Mouse (Mus musculus): ENCODE data around the gene Agfg2. TPM values are rescaled to one million over a fixed set of nuclear protein-coding genes. Genes with fewer than 3 reads are reported as not detected.

Gene Agfg2
- polyA plus RNA-seq, 1 experiment from 2014 or later: 11.8 TPM

DNA sequence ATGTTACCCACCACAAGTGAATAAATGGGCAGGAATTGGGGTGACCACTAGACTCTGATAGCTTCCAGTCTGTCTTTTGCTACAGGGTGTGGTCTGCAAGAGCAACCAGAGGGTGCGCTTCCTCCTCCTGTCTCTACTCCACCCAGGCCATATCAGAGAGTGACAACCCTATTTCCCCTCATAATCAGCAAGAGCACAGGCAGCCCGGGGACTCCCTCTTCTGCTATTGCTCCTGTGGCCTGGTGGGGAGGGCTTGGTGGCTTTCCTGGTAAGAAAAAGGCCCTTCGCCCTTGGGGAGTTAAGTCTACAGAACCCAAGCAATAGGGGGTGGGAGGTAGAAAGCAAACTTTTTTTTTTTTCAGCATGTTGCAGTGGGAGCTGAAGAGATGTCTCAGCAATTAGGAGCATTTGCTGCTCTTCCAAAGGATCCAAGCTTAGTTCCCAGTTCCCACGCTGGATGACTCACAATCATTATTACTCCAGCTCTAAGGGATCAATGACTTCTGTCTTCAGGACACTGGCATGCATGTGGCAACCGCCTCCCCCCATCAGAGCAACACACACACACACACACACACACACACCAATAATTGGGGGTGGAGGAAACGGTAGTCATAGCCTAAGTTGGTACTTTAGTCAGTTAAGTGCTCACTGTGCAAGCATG lies 1.7 kb upstream of the Agfg2 start:
- ATAC-seq (ENCODE audit: low FRiP score) (no peak), DNase-seq (ENCODE audit: low spot score) (no peak)
- Histone ChIP-seq H3K9me3 (ENCODE audit: control insufficient read depth, low read length) (no peaks in the 10 kb centered on the region), H3K27me3 (ENCODE audit: control insufficient read depth, insufficient read depth, low read length) (no peaks in the 10 kb centered on the region), H3K4me1 (replicated peaks; ENCODE audit: control insufficient read depth, insufficient read depth, low read length) (peaks cover 17% of the 10 kb centered on the region), H3K9ac (no peak overlapping the region), H3K27ac (no peak overlapping the region), H3K4me2 (replicated peaks) (no peak overlapping the region), H3K36me3 (replicated peaks; ENCODE audit: control insufficient read depth, insufficient read depth) (no peaks in the 10 kb centered on the region), H3K4me3 (replicated peaks; ENCODE audit: low read length) (no peak overlapping the region)
- WGBS: 87% methylated on average over 6 of the region's 6 CpGs

DNA sequence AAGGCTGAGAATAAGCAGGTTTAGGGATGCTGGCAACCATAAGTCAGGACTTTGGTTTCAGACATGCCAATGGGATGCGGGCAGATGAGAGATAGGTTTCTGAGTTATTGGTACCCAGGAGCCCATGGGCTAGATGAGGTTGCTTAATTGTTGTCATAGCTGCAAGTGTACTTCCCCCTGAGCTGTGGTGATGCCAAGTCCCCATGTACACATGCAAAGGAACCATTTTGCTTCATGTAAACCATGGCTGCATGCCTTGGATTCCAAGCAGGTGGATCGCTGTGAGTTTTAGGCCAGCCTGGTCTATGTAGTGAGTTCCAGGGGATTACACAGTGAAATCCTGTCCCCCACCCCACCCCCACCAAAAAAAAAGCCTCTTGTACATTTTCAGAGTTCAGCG lies 1.1 kb upstream of the Agfg2 start:
- ATAC-seq (ENCODE audit: low FRiP score) (no peak), DNase-seq (ENCODE audit: low spot score) (no peak)
- H3K4me1 ChIP-seq (replicated peaks; ENCODE audit: control insufficient read depth, insufficient read depth, low read length): peaks cover 17% of the 10 kb centered on the region
- H3K27me3 ChIP-seq (ENCODE audit: control insufficient read depth, insufficient read depth, low read length): no peaks in the 10 kb centered on the region
- whole genome bisulfite sequencing: 99% methylated on average over 3 of the region's 3 CpGs
- no peak overlapping the region for H3K27ac ChIP-seq
- H3K36me3 ChIP-seq (replicated peaks; ENCODE audit: control insufficient read depth, insufficient read depth): no peaks in the 10 kb centered on the region
- H3K4me2 ChIP-seq (replicated peaks): no peak overlapping the region
- H3K9me3 ChIP-seq (ENCODE audit: control insufficient read depth, low read length): no peaks in the 10 kb centered on the region
- no peak overlapping the region for H3K4me3 ChIP-seq (replicated peaks; ENCODE audit: low read length)
- H3K9ac ChIP-seq: no peak overlapping the region

DNA sequence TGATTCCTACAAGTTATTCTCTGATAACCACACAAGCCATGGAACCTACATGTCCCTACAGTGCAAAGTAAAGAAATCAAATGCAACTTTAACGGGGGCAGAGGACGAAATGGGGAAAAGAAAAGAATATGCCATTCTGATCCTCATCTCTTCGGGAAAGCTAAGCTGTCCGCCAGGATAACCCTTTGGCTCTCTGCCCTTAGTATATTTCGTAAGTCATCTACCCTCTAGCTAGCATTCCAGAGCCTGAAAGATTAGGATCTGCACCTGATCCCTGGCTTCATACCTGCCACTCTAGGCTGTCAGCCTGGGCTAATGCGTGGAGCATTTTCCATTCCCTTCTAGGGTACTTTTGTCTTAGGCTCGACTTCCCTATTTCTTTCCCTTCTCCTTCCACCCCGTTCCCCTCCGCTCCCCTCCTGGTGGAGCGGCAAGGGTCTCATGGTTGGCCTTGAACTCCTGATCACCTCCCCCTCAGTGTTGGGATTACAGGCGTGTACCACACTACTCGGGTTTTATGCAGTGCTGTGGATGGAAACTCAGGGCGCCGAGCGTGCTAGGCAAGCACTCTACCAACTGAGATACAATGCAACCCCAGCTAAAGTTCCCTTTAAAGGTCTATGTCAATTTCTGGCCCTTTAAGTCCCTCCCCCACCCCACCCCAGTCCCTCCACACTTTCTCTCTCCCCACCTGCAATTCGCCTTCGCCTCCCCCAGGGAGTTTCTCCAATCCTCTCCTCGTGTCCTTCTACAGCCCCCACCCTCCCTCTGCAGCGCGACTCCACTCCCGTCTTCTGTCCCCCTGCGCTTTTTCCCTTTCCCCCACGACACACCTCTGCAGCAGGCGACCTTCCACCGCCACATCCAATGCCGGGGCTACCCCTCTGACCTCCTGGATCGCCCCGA lies 885 bp downstream of the Agfg2 start:
- Histone ChIP-seq H3K4me3 (replicated peaks; ENCODE audit: low read length) (peak overlapping the region; percentile 70), H3K4me1 (replicated peaks; ENCODE audit: control insufficient read depth, insufficient read depth, low read length) (peaks cover 17% of the 10 kb centered on the region), H3K27me3 (ENCODE audit: control insufficient read depth, insufficient read depth, low read length) (no peaks in the 10 kb centered on the region), H3K36me3 (replicated peaks; ENCODE audit: control insufficient read depth, insufficient read depth) (no peaks in the 10 kb centered on the region), H3K27ac (0 out of 2 replicates have a peak overlapping the region, but pooled peaks have one; percentile 81), H3K9ac (peak overlapping the region; percentile 75), H3K9me3 (ENCODE audit: control insufficient read depth, low read length) (no peaks in the 10 kb centered on the region), H3K4me2 (replicated peaks) (peak overlapping the region; percentile 81)
- no peak for ATAC-seq (ENCODE audit: low FRiP score)
- 14% methylated on average over 28 of the region's 28 CpGs for WGBS
- DNase-seq (ENCODE audit: low spot score): no peak

DNA sequence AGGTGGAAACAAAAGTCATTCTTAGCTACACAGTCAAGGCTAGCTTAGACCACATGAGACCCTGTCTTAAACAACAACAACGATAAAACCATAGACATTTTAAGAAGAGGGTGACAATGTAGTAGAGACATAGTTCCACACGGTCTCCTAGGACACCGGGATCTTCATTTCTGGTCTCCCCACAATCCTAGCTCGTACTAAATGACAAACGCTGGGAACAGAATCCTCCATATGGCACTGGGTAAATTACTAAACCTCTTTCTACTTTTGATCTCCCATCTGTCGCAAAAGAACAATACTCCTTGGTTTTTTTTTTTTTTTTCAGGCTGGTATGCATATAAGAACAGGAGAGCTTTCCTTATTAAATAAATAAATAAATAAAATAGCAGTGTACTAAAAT lies 2.0 kb downstream of the Agfg2 start:
- no peak overlapping the region for H3K27ac ChIP-seq
- no peaks in the 10 kb centered on the region for H3K9me3 ChIP-seq (ENCODE audit: control insufficient read depth, low read length)
- peak overlapping the region; percentile 81 for H3K4me2 ChIP-seq (replicated peaks)
- H3K4me3 ChIP-seq (replicated peaks; ENCODE audit: low read length): no peak overlapping the region
- ATAC-seq (ENCODE audit: low FRiP score): no peak
- no peaks in the 10 kb centered on the region for H3K27me3 ChIP-seq (ENCODE audit: control insufficient read depth, insufficient read depth, low read length)
- H3K4me1 ChIP-seq (replicated peaks; ENCODE audit: control insufficient read depth, insufficient read depth, low read length): peaks cover 17% of the 10 kb centered on the region
- WGBS: 65% methylated on average over 6 of the region's 6 CpGs
- H3K9ac ChIP-seq: peak overlapping the region; percentile 7; the same call in 1 of the 2 replicates
- no peaks in the 10 kb centered on the region for H3K36me3 ChIP-seq (replicated peaks; ENCODE audit: control insufficient read depth, insufficient read depth)
- DNase-seq (ENCODE audit: low spot score): no peak

DNA sequence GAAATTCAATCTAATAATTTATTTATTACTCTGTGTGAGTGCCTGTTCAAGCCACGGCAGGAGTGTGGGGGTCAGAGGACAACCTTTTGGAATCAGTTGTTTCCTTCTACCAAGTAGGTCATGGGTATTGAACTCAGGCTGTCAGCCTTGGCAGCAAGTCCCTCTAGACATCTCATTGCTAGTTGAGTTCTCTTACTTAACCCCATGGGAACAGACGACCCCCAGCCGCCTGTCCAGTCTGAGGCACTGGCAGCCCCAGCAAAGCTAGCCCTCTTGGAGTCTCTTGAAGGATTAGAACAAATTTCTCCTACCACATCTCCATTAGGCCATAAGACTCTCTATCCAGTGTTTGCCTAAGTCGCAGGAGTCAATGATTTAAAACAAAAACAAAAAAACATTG lies 4.8 kb downstream of the Agfg2 start:
- H3K9ac ChIP-seq: no peak overlapping the region
- H3K27me3 ChIP-seq (ENCODE audit: control insufficient read depth, insufficient read depth, low read length): no peaks in the 10 kb centered on the region
- H3K4me1 ChIP-seq (replicated peaks; ENCODE audit: control insufficient read depth, insufficient read depth, low read length): peaks cover 17% of the 10 kb centered on the region
- no peak overlapping the region for H3K4me2 ChIP-seq (replicated peaks)
- H3K4me3 ChIP-seq (replicated peaks; ENCODE audit: low read length): no peak overlapping the region
- 93% methylated on average over 4 of the region's 4 CpGs for WGBS
- no peaks in the 10 kb centered on the region for H3K9me3 ChIP-seq (ENCODE audit: control insufficient read depth, low read length)
- ATAC-seq (ENCODE audit: low FRiP score) (no peak), DNase-seq (ENCODE audit: low spot score) (no peak)
- no peaks in the 10 kb centered on the region for H3K36me3 ChIP-seq (replicated peaks; ENCODE audit: control insufficient read depth, insufficient read depth)
- H3K27ac ChIP-seq: no peak overlapping the region

DNA sequence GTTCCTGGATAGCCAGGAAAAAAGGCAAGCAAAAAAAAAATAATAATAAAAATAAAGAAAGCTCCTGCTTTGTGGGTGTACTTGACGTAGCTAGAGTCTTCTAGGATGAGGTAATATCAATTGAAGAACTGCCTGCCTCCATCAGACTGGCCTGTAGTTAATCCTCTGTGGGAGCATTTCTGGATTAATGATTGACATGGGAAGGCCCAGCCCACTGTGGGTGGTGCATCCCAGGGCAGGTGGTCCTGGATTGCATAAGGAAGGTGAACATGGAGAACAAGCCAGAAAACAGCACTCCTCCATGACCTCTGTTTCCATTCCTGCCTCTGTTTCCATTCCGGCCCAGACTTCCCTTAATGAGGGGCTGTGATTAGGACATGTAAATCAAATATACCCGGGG lies 5.8 kb downstream of the Agfg2 start:
- H3K27ac ChIP-seq: no peak overlapping the region
- DNase-seq (ENCODE audit: low spot score): no peak
- no peaks in the 10 kb centered on the region for H3K9me3 ChIP-seq (ENCODE audit: control insufficient read depth, low read length)
- H3K4me1 ChIP-seq (replicated peaks; ENCODE audit: control insufficient read depth, insufficient read depth, low read length): peaks cover 17% of the 10 kb centered on the region
- H3K4me2 ChIP-seq (replicated peaks): no peak overlapping the region
- no peak overlapping the region for H3K9ac ChIP-seq
- no peaks in the 10 kb centered on the region for H3K36me3 ChIP-seq (replicated peaks; ENCODE audit: control insufficient read depth, insufficient read depth)
- no peak for ATAC-seq (ENCODE audit: low FRiP score)
- H3K4me3 ChIP-seq (replicated peaks; ENCODE audit: low read length): no peak overlapping the region
- H3K27me3 ChIP-seq (ENCODE audit: control insufficient read depth, insufficient read depth, low read length): no peaks in the 10 kb centered on the region
- 91% methylated on average over 3 of the region's 3 CpGs for WGBS

DNA sequence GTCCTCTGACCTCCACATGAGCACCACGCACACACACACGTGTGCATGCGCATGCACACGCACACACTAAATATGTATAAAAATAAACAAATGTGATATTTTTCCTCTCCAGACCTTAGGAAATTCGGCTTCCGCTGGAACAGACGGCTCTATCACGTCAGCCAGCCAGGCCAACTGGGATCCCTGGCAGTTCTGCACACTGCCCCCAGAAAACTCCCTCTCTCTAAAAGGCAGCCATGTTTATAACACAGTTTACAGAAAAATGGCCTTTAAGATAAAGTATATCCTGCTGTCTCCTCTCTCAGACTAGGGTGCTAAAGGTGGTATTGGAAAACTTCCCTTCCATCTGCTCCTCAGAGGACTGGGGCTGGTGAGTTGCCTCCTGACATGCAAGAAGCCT lies 6.7 kb downstream of the Agfg2 start:
- no peak overlapping the region for H3K9ac ChIP-seq
- ATAC-seq (ENCODE audit: low FRiP score): no peak
- no peaks in the 10 kb centered on the region for H3K27me3 ChIP-seq (ENCODE audit: control insufficient read depth, insufficient read depth, low read length)
- peaks cover 8% of the 10 kb centered on the region for H3K4me1 ChIP-seq (replicated peaks; ENCODE audit: control insufficient read depth, insufficient read depth, low read length)
- no peaks in the 10 kb centered on the region for H3K9me3 ChIP-seq (ENCODE audit: control insufficient read depth, low read length)
- DNase-seq (ENCODE audit: low spot score): no peak
- WGBS: 95% methylated on average over 8 of the region's 8 CpGs
- H3K36me3 ChIP-seq (replicated peaks; ENCODE audit: control insufficient read depth, insufficient read depth): no peaks in the 10 kb centered on the region
- no peak overlapping the region for H3K27ac ChIP-seq
- no peak overlapping the region for H3K4me2 ChIP-seq (replicated peaks)
- no peak overlapping the region for H3K4me3 ChIP-seq (replicated peaks; ENCODE audit: low read length)

DNA sequence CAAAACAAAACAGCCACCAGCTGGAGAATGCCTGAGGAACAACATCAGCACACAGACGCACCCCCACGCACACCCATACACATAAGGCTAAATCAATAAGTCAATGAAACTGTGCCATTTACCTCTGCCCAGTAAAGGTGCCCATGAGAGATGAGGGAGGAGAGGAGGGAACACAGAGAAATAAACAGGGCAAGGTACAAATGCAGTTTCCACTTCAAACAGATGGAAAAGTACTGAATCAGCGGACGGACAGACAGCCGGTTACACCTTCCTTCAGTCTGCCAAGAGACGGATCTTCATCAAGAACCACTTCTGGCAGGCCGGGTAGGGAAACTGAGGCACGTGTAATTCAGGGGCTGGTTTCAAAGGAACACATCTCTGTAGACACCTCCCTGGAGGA lies 9.7 kb downstream of the Agfg2 start:
- Histone ChIP-seq H3K4me2 (replicated peaks) (no peak overlapping the region), H3K27me3 (ENCODE audit: control insufficient read depth, insufficient read depth, low read length) (no peaks in the 10 kb centered on the region), H3K4me1 (replicated peaks; ENCODE audit: control insufficient read depth, insufficient read depth, low read length) (no peaks in the 10 kb centered on the region; the same call in 1 of the 2 replicates), H3K9me3 (ENCODE audit: control insufficient read depth, low read length) (no peaks in the 10 kb centered on the region), H3K27ac (no peak overlapping the region), H3K36me3 (replicated peaks; ENCODE audit: control insufficient read depth, insufficient read depth) (no peaks in the 10 kb centered on the region), H3K4me3 (replicated peaks; ENCODE audit: low read length) (no peak overlapping the region), H3K9ac (no peak overlapping the region)
- ATAC-seq (ENCODE audit: low FRiP score) (no peak), DNase-seq (ENCODE audit: low spot score) (no peak)
- WGBS: 95% methylated on average over 8 of the region's 8 CpGs

DNA sequence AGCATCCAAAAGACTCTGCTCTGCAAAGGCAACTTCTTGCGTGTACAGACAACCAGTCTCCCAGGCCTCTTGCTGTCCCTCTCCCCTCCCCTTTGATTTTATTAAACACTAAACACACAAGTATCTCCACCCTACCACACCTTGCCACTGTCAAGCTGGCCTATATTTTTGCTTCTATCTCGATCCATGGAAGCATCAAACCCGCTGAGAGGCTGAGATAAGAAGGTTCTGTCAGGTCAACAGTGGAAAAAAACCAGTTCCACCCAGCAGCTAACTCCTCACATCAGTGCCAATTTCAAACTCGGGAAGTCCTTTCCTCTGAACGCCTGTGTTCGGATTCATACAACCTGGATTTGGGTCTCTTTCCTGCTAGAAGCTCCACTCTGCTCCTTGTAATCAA lies 11.5 kb downstream of the Agfg2 start:
- no peak overlapping the region for H3K27ac ChIP-seq
- no peaks in the 10 kb centered on the region for H3K27me3 ChIP-seq (ENCODE audit: control insufficient read depth, insufficient read depth, low read length)
- no peak for ATAC-seq (ENCODE audit: low FRiP score)
- H3K4me1 ChIP-seq (replicated peaks; ENCODE audit: control insufficient read depth, insufficient read depth, low read length): peaks cover 2% of the 10 kb centered on the region; the same call in 1 of the 2 replicates
- no peak overlapping the region for H3K4me3 ChIP-seq (replicated peaks; ENCODE audit: low read length)
- no peak overlapping the region for H3K4me2 ChIP-seq (replicated peaks)
- WGBS: 94% methylated on average over 6 of the region's 6 CpGs
- no peaks in the 10 kb centered on the region for H3K9me3 ChIP-seq (ENCODE audit: control insufficient read depth, low read length)
- H3K36me3 ChIP-seq (replicated peaks; ENCODE audit: control insufficient read depth, insufficient read depth): no peaks in the 10 kb centered on the region
- no peak for DNase-seq (ENCODE audit: low spot score)
- H3K9ac ChIP-seq: no peak overlapping the region

Data from hindbrain, embryonic 14.5 days (tissue).